Mouse (Mus musculus) midbrain, embryonic 14.5 days (tissue): ENCODE data around the gene Gm20219. TPM values are rescaled to one million over a fixed set of nuclear protein-coding genes. Genes with fewer than 3 reads are reported as not detected.

Experiments
- ATAC-seq: fragments of 200-750 bp; cut with Nextera tagmentation; 2 replicates; pipeline ENCODE4 v1.8.0; 2017; ENCODE audit warnings: moderate number of reproducible peaks, moderate library complexity; ENCODE audit not compliant: low FRiP score, low TSS enrichment
- DNase-seq: peaks from one replicate; pipeline ENCODE4 v3.0.0-alpha.2; 2015
- H3K27ac ChIP-seq: fragments of 300-500 bp; sonication (generic); replicated peaks from 2 replicates; pipeline ENCODE4 v1.5.1; 2014; ENCODE audit warnings: mild to moderate bottlenecking, low read depth, low read length, moderate library complexity
- H3K27me3 ChIP-seq: fragments of 300-500 bp; sonication (generic); 2 replicates; pipeline ENCODE4 v1.6.1; 2014; ENCODE audit warnings: low read length, control low read depth, mixed read lengths; ENCODE audit not compliant: control insufficient read depth, insufficient read depth
- H3K36me3 ChIP-seq: fragments of 300-500 bp; sonication (generic); 2 replicates; pipeline ENCODE4 v1.6.1; 2014; ENCODE audit warnings: low read length, control low read depth; ENCODE audit not compliant: control insufficient read depth, insufficient read depth
- H3K4me1 ChIP-seq: fragments of 300-500 bp; sonication (generic); 2 replicates; pipeline ENCODE4 v1.6.1; 2014; ENCODE audit warnings: mild to moderate bottlenecking, antibody characterized with exemption, low read length, control low read depth; ENCODE audit not compliant: control insufficient read depth, insufficient read depth
- H3K4me2 ChIP-seq: fragments of 300-500 bp; sonication (generic); 2 replicates; pipeline ENCODE4 v1.6.1; 2014; ENCODE audit warnings: mild to moderate bottlenecking, low read length, moderate library complexity
- H3K4me3 ChIP-seq: fragments of 300-500 bp; sonication (generic); replicated peaks from 2 replicates; pipeline ENCODE4 v1.5.1; 2014; ENCODE audit warnings: low read depth, low read length
- H3K9ac ChIP-seq: fragments of 300-500 bp; sonication (generic); replicated peaks from 2 replicates; pipeline ENCODE4 v1.6.1; 2014; ENCODE audit warnings: mild to moderate bottlenecking, low read length, moderate library complexity
- H3K9me3 ChIP-seq: fragments of 300-500 bp; sonication (generic); 2 replicates; pipeline ENCODE4 v1.6.1; 2016; ENCODE audit warnings: low read length, control low read depth, mixed read lengths; ENCODE audit not compliant: control insufficient read depth
- WGBS: fragments of 180-500 bp; shearing (Covaris S2); extraction: QIAGEN DNeasy Blood & Tissue Kit; methylation state at CpG from one replicate; pipeline ENCODE4 v1.1.7; 2014; 5-methylcytosine and 5-hydroxymethylcytosine counted together
- polyA plus RNA-seq: library from polyadenylated mRNA; unstranded; fragments of >200 nt; fragmentation: Nextera tagmentation; extraction: Ambion mirVana; gene quantifications from 2 replicates; pipeline ENCODE4 v1.2.1, GENCODE M21; 2014

The Gm20219 gene
- polyA plus RNA-seq, 1 experiment from 2014 or later = 0.95 TPM

GRCm38 (mm10) chr17:56512310-56512709 is 41.9 kb downstream of the Gm20219 start, which contains the start of gene Znrf4:
Gene Znrf4 (minus strand): TSS chr17:56512431.
- Histone ChIP-seq H3K36me3 (no peaks in the 10 kb centered on the region), H3K9me3 (no peaks in the 10 kb centered on the region), H3K27me3 (peaks cover 31% of the 10 kb centered on the region), H3K4me1 (peaks cover 22% of the 10 kb centered on the region), H3K27ac (no peak within 1 kb of the TSS), H3K4me3 (peak within 1 kb of the TSS; percentile 22), H3K9ac (0 out of 2 replicates have a peak within 1 kb of the TSS, but pooled peaks have one; percentile 9), H3K4me2 (peak within 1 kb of the TSS; percentile 44)
- no peak for DNase-seq
- ATAC-seq = no peak
- WGBS = 69% methylated on average over 22 of the region's 22 CpGs

- peaks cover 26% of the 10 kb centered on the region for H3K4me1 ChIP-seq
- DNase-seq = no peak
These were observed 42.5 kb downstream of the Gm20219 start for GRCm38 (mm10) chr17:56511707-56512090.

GRCm38 (mm10) chr17:56510970-56511706 is 43.0 kb downstream of the Gm20219 start:
- DNase-seq (peak; percentile 48), ATAC-seq (no peak)
- peak overlapping the region; percentile 44 for H3K4me2 ChIP-seq
- H3K36me3 ChIP-seq = no peaks in the 10 kb centered on the region
- peak overlapping the region; percentile 22 for H3K4me3 ChIP-seq
- peaks cover 31% of the 10 kb centered on the region for H3K4me1 ChIP-seq
- no peak overlapping the region for H3K27ac ChIP-seq
- H3K27me3 ChIP-seq = peaks cover 31% of the 10 kb centered on the region
- 0 out of 2 replicates have a peak overlapping the region, but pooled peaks have one; percentile 9 for H3K9ac ChIP-seq
- 7% methylated on average over 60 of the region's 60 CpGs for WGBS
- no peaks in the 10 kb centered on the region for H3K9me3 ChIP-seq

More at GRCm38 (mm10) chr17:56511707-56512090, 42.5 kb downstream of the Gm20219 start:
- Histone ChIP-seq H3K27ac (no peak overlapping the region), H3K9me3 (no peaks in the 10 kb centered on the region), H3K4me3 (peak overlapping the region; percentile 22), H3K36me3 (no peaks in the 10 kb centered on the region), H3K27me3 (peaks cover 31% of the 10 kb centered on the region), H3K4me2 (peak overlapping the region; percentile 44), H3K9ac (0 out of 2 replicates have a peak overlapping the region, but pooled peaks have one; percentile 9)
- 25% methylated on average over 29 of the region's 29 CpGs for WGBS
- no peak for ATAC-seq

GRCm38 (mm10) chr17:56510473-56510969 is 43.7 kb downstream of the Gm20219 start:
- ATAC-seq (no peak), DNase-seq (no peak)
- Histone ChIP-seq H3K4me3 (peak overlapping the region; percentile 22; the same call in 1 of the 2 replicates), H3K36me3 (no peaks in the 10 kb centered on the region), H3K9me3 (no peaks in the 10 kb centered on the region), H3K27me3 (peaks cover 31% of the 10 kb centered on the region), H3K4me2 (no peak overlapping the region), H3K27ac (no peak overlapping the region), H3K9ac (no peak overlapping the region), H3K4me1 (peaks cover 26% of the 10 kb centered on the region)
- 26% methylated on average over 27 of the region's 27 CpGs for WGBS

GRCm38 (mm10) chr17:56509707-56510472 is 44.3 kb downstream of the Gm20219 start:
- Histone ChIP-seq H3K27me3 (peaks cover 31% of the 10 kb centered on the region), H3K4me1 (peaks cover 21% of the 10 kb centered on the region; the same call in 1 of the 2 replicates), H3K4me3 (no peak overlapping the region), H3K9ac (no peak overlapping the region), H3K36me3 (no peaks in the 10 kb centered on the region), H3K27ac (0 out of 2 replicates have a peak overlapping the region, but pooled peaks have one; percentile 58), H3K9me3 (no peaks in the 10 kb centered on the region), H3K4me2 (peak overlapping the region; percentile 4; the same call in 1 of the 2 replicates)
- DNase-seq (peak; percentile 77), ATAC-seq (peak; percentile 37)
- WGBS = 5% methylated on average over 35 of the region's 37 CpGs

- no peak for DNase-seq
- H3K36me3 ChIP-seq = no peaks in the 10 kb centered on the region
- H3K27ac ChIP-seq = peak overlapping the region; percentile 58; the same call in 1 of the 2 replicates
- H3K4me1 ChIP-seq = peaks cover 21% of the 10 kb centered on the region; the same call in 1 of the 2 replicates
- H3K4me3 ChIP-seq = no peak overlapping the region
- 0 out of 2 replicates have a peak, but pooled peaks have one; percentile 10 for ATAC-seq
- no peak overlapping the region for H3K9ac ChIP-seq
- H3K27me3 ChIP-seq = peaks cover 31% of the 10 kb centered on the region
- H3K4me2 ChIP-seq = no peak overlapping the region
- no peaks in the 10 kb centered on the region for H3K9me3 ChIP-seq
- WGBS = 27% methylated on average over 10 of the region's 10 CpGs
These were observed 45.1 kb downstream of the Gm20219 start for GRCm38 (mm10) chr17:56509021-56509640.

GRCm38 (mm10) chr17:56507161-56508068 is 46.8 kb downstream of the Gm20219 start:
- DNase-seq = peak; percentile 98
- H3K36me3 ChIP-seq = no peaks in the 10 kb centered on the region
- peak; percentile 92 for ATAC-seq
- peak overlapping the region; percentile 58 for H3K4me3 ChIP-seq
- WGBS = under 1% methylated on average over 42 of the region's 42 CpGs
- H3K9ac ChIP-seq = peak overlapping the region; percentile 89
- peaks cover 24% of the 10 kb centered on the region for H3K27me3 ChIP-seq
- H3K9me3 ChIP-seq = no peaks in the 10 kb centered on the region
- H3K4me2 ChIP-seq = peak overlapping the region; percentile 99
- H3K27ac ChIP-seq = peak overlapping the region; percentile 95
- peaks cover 21% of the 10 kb centered on the region; the same call in 1 of the 2 replicates for H3K4me1 ChIP-seq
